Mouse (Mus musculus) fat pad, adult 2 months (tissue): ENCODE results near the gene Gm14435.
"Not testable (repeated sequence)": the region's sequence is repeated elsewhere in the genome, so short reads cannot be mapped to it uniquely, and the experiment has no call there.

ENCODE experiments used
- DNase-seq: peaks from one replicate; pipeline ENCODE4 v3.0.0-alpha.2; 2011; ENCODE audit warnings: low read depth, low spot score; ENCODE audit errors: extremely low read depth

Gm14435 gene

DNA sequence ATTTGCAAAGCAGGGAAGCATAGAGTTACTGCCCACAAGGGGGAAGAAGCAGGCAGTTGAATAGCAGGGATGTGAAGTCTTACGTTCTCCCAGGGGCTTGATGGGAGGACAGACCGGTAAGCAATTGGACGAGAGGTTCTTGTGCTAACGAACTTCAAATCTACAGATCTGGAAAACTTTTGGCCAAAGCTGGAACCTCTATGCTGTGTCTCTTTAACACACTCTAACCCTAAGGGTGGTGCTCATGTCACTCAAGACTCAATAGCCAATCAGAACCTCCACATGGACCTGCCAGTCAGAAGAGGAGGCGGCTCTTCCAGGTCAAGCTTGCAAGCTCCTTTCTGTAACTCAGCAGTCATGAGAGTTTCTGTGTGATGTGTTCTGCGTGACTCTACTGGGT, at the start of gene Gm14435:
Gene Gm14435, plus strand, starts transcription at position 301 of the 400 bp plus-strand sequence.
- not testable (repeated sequence) for DNase-seq
